ENCODE assay signal across 8 mouse cellular contexts in the genomic region with DNA sequence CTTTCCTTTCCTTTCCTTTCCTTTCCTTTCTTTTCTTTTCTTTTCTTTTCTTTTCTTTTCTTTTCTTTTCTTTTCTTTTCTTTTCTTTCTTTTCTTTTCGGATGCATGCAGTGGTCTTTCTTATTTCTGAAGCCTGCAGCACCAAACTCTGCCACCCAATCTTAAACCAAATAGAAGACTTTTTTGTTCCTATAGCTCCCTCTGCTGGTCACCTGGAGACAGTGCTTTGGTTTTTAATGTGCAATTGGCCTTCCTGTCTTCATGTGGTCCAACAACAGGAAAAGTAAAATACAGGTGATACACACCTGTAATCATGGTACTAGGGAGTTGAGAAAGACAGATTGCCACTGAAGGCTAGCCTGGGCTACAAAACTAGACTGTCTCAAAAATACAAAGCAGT.
DNase-seq lines count a peak whose midpoint lies in the region; ATAC-seq and TF ChIP-seq lines count a peak whose summit lies in the region.

No protein-coding gene starts in this region.

- H3K36me3 ChIP-seq in liver, postnatal 0 days (replicated peaks; ENCODE audit: insufficient read depth, low read length), result peaks cover 11% of the 10 kb centered on the region; the same call in 1 of the 2 replicates
- peaks cover 8% of the 10 kb centered on the region; the same call in 1 of the 2 replicates for H3K36me3 ChIP-seq in liver, embryonic 12.5 days

- H3K4me2 ChIP-seq in liver, postnatal 0 days (ENCODE audit: low read depth, low read length), result no peak overlapping the region
- H3K4me2 ChIP-seq in liver, embryonic 12.5 days, result no peak overlapping the region

- no peak overlapping the region for H3K9ac ChIP-seq in liver, postnatal 0 days (replicated peaks)
- no peak overlapping the region for H3K9ac ChIP-seq in liver, embryonic 12.5 days

- no peaks in the 10 kb centered on the region for H3K9me3 ChIP-seq in liver, postnatal 0 days (ENCODE audit: low read length)
- H3K9me3 ChIP-seq in liver, embryonic 12.5 days (replicated peaks), result no peaks in the 10 kb centered on the region

- WGBS in liver, postnatal 0 days (ENCODE audit: insufficient replicate concordance), result 10% methylated on average over 1 of the region's 1 CpGs
- WGBS in liver, embryonic 12.5 days (ENCODE audit: insufficient replicate concordance), result 8% methylated on average over 1 of the region's 1 CpGs

- DNase-seq in cerebellum, adult 9-10 months, result peak; percentile 80
- DNase-seq in liver, postnatal 0 days, result no peak
- peak; percentile 44 to 77 for DNase-seq in cerebellum, postnatal 14 days
- no peak for DNase-seq in frontal cortex, postnatal 10 days (ENCODE audit: low spot score in 2 of 2)
- no peak for DNase-seq in gastrocnemius, postnatal 4 days (ENCODE audit: low spot score in 2 of 2)

- no peak for TF ChIP-seq EP300 in liver, postnatal 0 days (IDR thresholded peaks at IDR 0.05; ENCODE audit: low read depth)

- ATAC-seq in cerebellum, adult (ENCODE audit: insufficient number of reproducible peaks, low FRiP score, low TSS enrichment), result no peak
- no peak for ATAC-seq in liver, postnatal 0 days
- ATAC-seq in liver, embryonic 12.5 days, result no peak
- peak; percentile 30; the same call in 1 of the 2 replicates for ATAC-seq in neutrophil, adult 5-6 weeks (ENCODE audit: extremely low read depth, insufficient number of reproducible peaks, low FRiP score, poor library complexity, severe bottlenecking)

- H3K4me1 ChIP-seq in liver, postnatal 0 days (ENCODE audit: insufficient read depth), result no peaks in the 10 kb centered on the region
- peaks cover 8% of the 10 kb centered on the region; the same call in 1 of the 2 replicates for H3K4me1 ChIP-seq in liver, embryonic 12.5 days

- H3K27ac ChIP-seq in liver, postnatal 0 days (ENCODE audit: low read depth), result no peak overlapping the region
- H3K27ac ChIP-seq in liver, embryonic 12.5 days, result no peak overlapping the region

- peak; percentile 77 for TF ChIP-seq CTCF in liver, postnatal 0 days (IDR thresholded peaks at IDR 0.05; ENCODE audit: low read depth)

- H3K27me3 ChIP-seq in liver, postnatal 0 days (ENCODE audit: insufficient read depth, low read length), result no peaks in the 10 kb centered on the region
- H3K27me3 ChIP-seq in liver, embryonic 12.5 days (replicated peaks), result no peaks in the 10 kb centered on the region

- no peak overlapping the region for H3K4me3 ChIP-seq in liver, postnatal 0 days (ENCODE audit: low read depth, low read length)
- no peak overlapping the region for H3K4me3 ChIP-seq in liver, embryonic 12.5 days

Comparison
In these comparisons a context has a peak if more than half of its experiments do, and no peak if none do; other contexts are left out.
1. DNase-seq: peak in cerebellum, adult 9-10 months (single experiment) and cerebellum, postnatal 14 days (2 of 2); none in liver, postnatal 0 days (single experiment), frontal cortex, postnatal 10 days (0 of 2) and gastrocnemius, postnatal 4 days (0 of 2).